Mouse (Mus musculus) kidney, adult 10 weeks (tissue): Measurements from ENCODE around the gene Mertk. TPM values are rescaled to one million over a fixed set of nuclear protein-coding genes. Genes with fewer than 3 reads are reported as not detected.

Source experiments
- polyA plus RNA-seq: library from polyadenylated mRNA; stranded (reverse); fragments of 350-450 nt; fragmentation: Illumina TruSeq; extraction: RNeasy Lipid Tissue Mini Kit (QIAGEN cat#74804); gene quantifications from one replicate; pipeline ENCODE4 v1.2.3, GENCODE M21; 2014; ENCODE audit warnings: low read depth, low replicate concordance

Mertk gene
- polyA plus RNA-seq, result 50.8 TPM

DNA sequence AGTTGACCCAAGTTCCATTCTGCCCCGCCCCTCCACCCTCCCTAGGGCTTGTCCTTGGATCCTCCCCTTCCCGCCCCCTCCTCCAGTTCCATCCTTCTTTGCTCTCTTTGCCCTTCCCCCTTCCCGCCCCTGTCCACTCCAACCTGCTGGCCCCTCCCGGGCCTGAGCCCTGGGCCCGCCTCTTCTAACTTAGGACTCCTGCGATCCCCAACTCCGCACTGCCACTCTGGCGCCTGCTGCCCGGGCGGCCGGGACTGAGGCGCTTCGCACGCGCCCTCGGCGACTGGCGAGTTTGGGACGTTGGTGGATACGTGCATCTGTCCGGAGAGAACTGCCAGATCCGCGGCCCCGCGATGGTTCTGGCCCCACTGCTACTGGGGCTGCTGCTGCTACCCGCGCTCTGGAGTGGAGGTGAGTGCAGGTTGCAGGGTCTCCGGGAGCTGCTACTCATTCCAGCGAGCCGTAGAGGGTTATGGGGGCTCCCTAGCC, at the start of gene Mertk:
Mertk (plus strand) TSS at position 264 of the 489 bp plus-strand sequence.

GRCm38 (mm10) chr2:128686921-128687557, 11.7 kb upstream of the Mertk start, which contains the start of gene Anapc1:
TSS of gene Anapc1 (minus strand) at chr2:128687391.

DNA sequence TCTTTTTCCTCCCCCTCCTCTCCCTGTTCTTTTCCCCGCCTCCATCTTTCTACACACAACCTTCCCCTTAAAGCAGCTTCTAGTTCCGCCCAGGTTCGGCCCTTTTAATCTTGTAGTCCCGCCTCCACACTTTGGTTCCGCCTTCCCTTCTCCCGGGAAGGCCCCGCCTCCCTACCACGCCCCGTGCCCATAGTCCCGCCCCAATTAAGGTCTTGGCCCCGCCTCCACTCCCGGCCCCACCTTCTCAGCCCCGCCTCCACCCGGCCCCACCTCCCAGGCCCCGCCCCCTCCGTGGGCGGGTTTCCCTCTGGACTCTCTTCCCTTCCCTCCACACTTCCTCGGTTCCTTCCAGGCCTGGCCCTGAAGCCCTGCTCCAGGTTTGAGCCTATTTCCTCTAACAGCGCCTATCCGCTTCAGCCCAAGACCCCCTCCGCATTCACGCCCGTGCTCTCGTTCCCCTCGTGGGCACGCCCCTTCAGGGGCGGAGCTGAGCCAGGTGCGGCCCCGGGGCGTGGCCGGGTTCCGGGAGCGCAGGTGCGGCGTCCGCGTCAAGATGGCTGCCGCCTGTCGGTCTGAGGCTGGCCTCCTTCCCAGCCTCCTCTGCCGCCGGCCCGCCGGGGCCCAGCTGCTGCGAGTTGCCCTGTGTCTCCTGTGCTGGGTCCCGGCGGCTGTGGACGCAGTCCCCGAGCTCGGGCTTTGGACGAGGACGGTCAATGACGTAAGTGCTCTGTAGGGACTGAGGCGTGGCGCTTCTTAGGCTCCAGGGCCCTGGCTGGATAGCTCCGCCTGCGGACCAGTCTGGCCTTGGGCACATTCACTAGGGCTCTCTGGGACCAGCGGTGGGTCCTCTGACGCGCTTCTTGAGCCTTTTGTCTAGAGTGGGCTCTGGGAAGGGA, 119.3 kb downstream of the Mertk start, which contains the start of gene Tmem87b:
Tmem87b (plus strand) TSS at position 333 of the 896 bp plus-strand sequence.

Other genes with a start within 250 kb of the Mertk start
- not detected for gene Spdye4c, start 107.7 kb upstream of the Mertk start, polyA plus RNA-seq
- 52.5 TPM for gene Anapc1, start 11.6 kb upstream of the Mertk start, polyA plus RNA-seq
- gene Tmem87b, start 119.2 kb downstream of the Mertk start, polyA plus RNA-seq, result 57.5 TPM
- gene Fbln7, start 164.0 kb downstream of the Mertk start, polyA plus RNA-seq, result 7.0 TPM
- gene Zc3h8, start 245.1 kb downstream of the Mertk start, polyA plus RNA-seq, result 10.5 TPM